Mouse (Mus musculus): ENCODE data around the gene Lmntd1. TPM values are rescaled to one million over a fixed set of nuclear protein-coding genes. Genes with fewer than 3 reads are reported as not detected.

The Lmntd1 gene
- polyA plus RNA-seq, 1 experiment = not detected

- Histone ChIP-seq H3K36me3 (replicated peaks; ENCODE audit: low read length) (no peaks in the 10 kb centered on the region), H3K9me3 (no peaks in the 10 kb centered on the region), H3K27me3 (replicated peaks) (peaks cover 6% of the 10 kb centered on the region), H3K4me1 (no peaks in the 10 kb centered on the region; the same call in 1 of the 2 replicates), H3K4me3 (replicated peaks) (no peak overlapping the region)
- no peak for TF ChIP-seq FLI1 (IDR thresholded peaks at IDR 0.05; ENCODE audit: low read length)
- no peak for TF ChIP-seq GATA1 (IDR thresholded peaks at IDR 0.05; ENCODE audit: borderline replicate concordance, low read length)
Observed at GRCm38 (mm10) chr6:145445811-145446500, 168.2 kb downstream of the Lmntd1 start.

GRCm38 (mm10) chr6:145445380-145445779 is 168.7 kb downstream of the Lmntd1 start:
- H3K4me3 ChIP-seq (replicated peaks) = no peak overlapping the region
- peaks cover 4% of the 10 kb centered on the region for H3K27me3 ChIP-seq (replicated peaks)
- no peaks in the 10 kb centered on the region for H3K9me3 ChIP-seq

DNA sequence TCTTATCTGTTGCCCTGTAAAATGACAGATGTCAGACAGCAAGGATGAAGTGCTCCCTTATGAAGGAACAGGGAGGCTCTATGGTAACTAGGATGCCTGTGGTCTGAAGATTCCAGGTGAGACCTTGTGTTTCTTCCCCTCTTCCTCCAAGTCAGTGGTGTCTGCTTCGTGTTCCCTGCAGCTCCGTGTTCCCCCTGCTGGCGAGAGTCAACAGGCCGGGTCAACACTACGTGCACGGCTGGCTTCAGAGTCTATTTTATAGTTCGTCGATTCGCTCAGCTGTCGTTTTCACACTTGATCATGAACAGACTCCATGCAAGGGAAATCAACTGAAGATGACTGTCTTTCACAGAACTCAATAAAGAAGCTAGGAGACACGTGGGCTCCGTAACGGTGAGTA is 171.3 kb downstream of the Lmntd1 start:
- H3K4me3 ChIP-seq (replicated peaks) = no peak overlapping the region
- no peak for TF ChIP-seq GATA1 (IDR thresholded peaks at IDR 0.05; ENCODE audit: borderline replicate concordance, low read length)
- TF ChIP-seq FLI1 (IDR thresholded peaks at IDR 0.05; ENCODE audit: low read length) = no peak
- H3K9me3 ChIP-seq = no peaks in the 10 kb centered on the region
- no peaks in the 10 kb centered on the region; the same call in 1 of the 2 replicates for H3K4me1 ChIP-seq
- H3K27me3 ChIP-seq (replicated peaks) = peaks cover 2% of the 10 kb centered on the region
- no peaks in the 10 kb centered on the region for H3K36me3 ChIP-seq (replicated peaks; ENCODE audit: low read length)

More at GRCm38 (mm10) chr6:145445380-145445779, 168.7 kb downstream of the Lmntd1 start:
- H3K36me3 ChIP-seq (replicated peaks; ENCODE audit: low read length) = no peaks in the 10 kb centered on the region
- no peaks in the 10 kb centered on the region; the same call in 1 of the 2 replicates for H3K4me1 ChIP-seq
- TF ChIP-seq GATA1 (IDR thresholded peaks at IDR 0.05; ENCODE audit: borderline replicate concordance, low read length) (no peak), FLI1 (IDR thresholded peaks at IDR 0.05; ENCODE audit: low read length) (no peak)

- Histone ChIP-seq H3K36me3 (replicated peaks; ENCODE audit: low read length) (no peaks in the 10 kb centered on the region), H3K27me3 (replicated peaks) (peaks cover 6% of the 10 kb centered on the region), H3K4me3 (replicated peaks) (no peak overlapping the region), H3K4me1 (no peaks in the 10 kb centered on the region; the same call in 1 of the 2 replicates), H3K9me3 (no peaks in the 10 kb centered on the region)
- no peak for TF ChIP-seq FLI1 (IDR thresholded peaks at IDR 0.05; ENCODE audit: low read length)
- no peak for TF ChIP-seq GATA1 (IDR thresholded peaks at IDR 0.05; ENCODE audit: borderline replicate concordance, low read length)
Observed at GRCm38 (mm10) chr6:145441416-145442110, 172.6 kb downstream of the Lmntd1 start.

GRCm38 (mm10) chr6:145438851-145439250 is 175.3 kb downstream of the Lmntd1 start:
- TF ChIP-seq GATA1 (IDR thresholded peaks at IDR 0.05; ENCODE audit: borderline replicate concordance, low read length) (no peak), FLI1 (IDR thresholded peaks at IDR 0.05; ENCODE audit: low read length) (no peak)
- Histone ChIP-seq H3K9me3 (no peaks in the 10 kb centered on the region), H3K36me3 (replicated peaks; ENCODE audit: low read length) (no peaks in the 10 kb centered on the region), H3K27me3 (replicated peaks) (peaks cover 7% of the 10 kb centered on the region), H3K4me1 (no peaks in the 10 kb centered on the region), H3K4me3 (replicated peaks) (no peak overlapping the region)

- no peak overlapping the region for H3K4me3 ChIP-seq (replicated peaks)
- TF ChIP-seq FLI1 (IDR thresholded peaks at IDR 0.05; ENCODE audit: low read length) (no peak), GATA1 (IDR thresholded peaks at IDR 0.05; ENCODE audit: borderline replicate concordance, low read length) (no peak)
- no peaks in the 10 kb centered on the region for H3K36me3 ChIP-seq (replicated peaks; ENCODE audit: low read length)
- H3K27me3 ChIP-seq (replicated peaks) = peaks cover 9% of the 10 kb centered on the region
- H3K9me3 ChIP-seq = no peaks in the 10 kb centered on the region
- H3K4me1 ChIP-seq = no peaks in the 10 kb centered on the region
Observed at GRCm38 (mm10) chr6:145435764-145436163, 178.4 kb downstream of the Lmntd1 start.

DNA sequence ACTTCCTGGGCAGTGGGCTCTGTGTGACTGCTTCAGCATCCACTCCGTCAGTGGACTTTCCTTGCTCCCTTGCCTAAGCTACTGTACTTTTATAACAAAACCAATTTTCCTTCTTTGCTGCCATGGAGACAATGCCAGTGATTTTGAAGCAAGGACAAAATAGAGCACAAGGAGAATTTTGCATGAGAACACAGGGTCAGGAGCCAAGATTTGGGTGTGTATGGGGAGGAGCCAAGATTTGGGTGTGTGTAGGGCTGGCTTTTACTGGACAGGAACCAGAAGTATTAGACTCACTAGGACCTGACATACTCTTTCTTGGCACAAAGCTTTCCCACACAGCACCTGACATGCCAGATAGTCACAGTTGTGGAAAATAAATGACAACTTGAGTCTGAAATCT is 179.0 kb downstream of the Lmntd1 start:
- Histone ChIP-seq H3K4me1 (no peaks in the 10 kb centered on the region), H3K27me3 (replicated peaks) (peaks cover 9% of the 10 kb centered on the region), H3K36me3 (replicated peaks; ENCODE audit: low read length) (no peaks in the 10 kb centered on the region), H3K4me3 (replicated peaks) (no peak overlapping the region), H3K9me3 (no peaks in the 10 kb centered on the region)
- no peak for TF ChIP-seq GATA1 (IDR thresholded peaks at IDR 0.05; ENCODE audit: borderline replicate concordance, low read length)

GRCm38 (mm10) chr6:145433897-145434296 is 180.2 kb downstream of the Lmntd1 start:
- no peaks in the 10 kb centered on the region for H3K9me3 ChIP-seq
- TF ChIP-seq FLI1 (IDR thresholded peaks at IDR 0.05; ENCODE audit: low read length) (no peak), GATA1 (IDR thresholded peaks at IDR 0.05; ENCODE audit: borderline replicate concordance, low read length) (no peak)
- H3K27me3 ChIP-seq (replicated peaks) = peaks cover 11% of the 10 kb centered on the region
- no peaks in the 10 kb centered on the region for H3K36me3 ChIP-seq (replicated peaks; ENCODE audit: low read length)
- no peak overlapping the region for H3K4me3 ChIP-seq (replicated peaks)
- no peaks in the 10 kb centered on the region for H3K4me1 ChIP-seq

GRCm38 (mm10) chr6:145432711-145433708 is 181.1 kb downstream of the Lmntd1 start:
- H3K9me3 ChIP-seq = no peaks in the 10 kb centered on the region
- H3K36me3 ChIP-seq (replicated peaks; ENCODE audit: low read length) = no peaks in the 10 kb centered on the region
- TF ChIP-seq FLI1 (IDR thresholded peaks at IDR 0.05; ENCODE audit: low read length) (no peak), GATA1 (IDR thresholded peaks at IDR 0.05; ENCODE audit: borderline replicate concordance, low read length) (no peak)
- H3K4me3 ChIP-seq (replicated peaks) = no peak overlapping the region
- peaks cover 12% of the 10 kb centered on the region for H3K27me3 ChIP-seq (replicated peaks)
- no peaks in the 10 kb centered on the region for H3K4me1 ChIP-seq
